Mouse (Mus musculus): ENCODE measurements around the gene Snx29.

GRCm38 (mm10) chr16:11670251-11670970, 347.7 kb downstream of the Snx29 start:
- TF ChIP-seq CTCF (IDR thresholded peaks at IDR 0.05) = peak; percentile 46
- no peak for TF ChIP-seq POLR2A (IDR thresholded peaks at IDR 0.05; ENCODE audit: insufficient read depth, low read depth, low read length)
- TF ChIP-seq EP300 (IDR thresholded peaks at IDR 0.05; ENCODE audit: insufficient read depth, low read depth, low read length) = no peak

Data from heart, adult 2 months (tissue).